ENCODE assay signal across 15 mouse cellular contexts in the genomic region with DNA sequence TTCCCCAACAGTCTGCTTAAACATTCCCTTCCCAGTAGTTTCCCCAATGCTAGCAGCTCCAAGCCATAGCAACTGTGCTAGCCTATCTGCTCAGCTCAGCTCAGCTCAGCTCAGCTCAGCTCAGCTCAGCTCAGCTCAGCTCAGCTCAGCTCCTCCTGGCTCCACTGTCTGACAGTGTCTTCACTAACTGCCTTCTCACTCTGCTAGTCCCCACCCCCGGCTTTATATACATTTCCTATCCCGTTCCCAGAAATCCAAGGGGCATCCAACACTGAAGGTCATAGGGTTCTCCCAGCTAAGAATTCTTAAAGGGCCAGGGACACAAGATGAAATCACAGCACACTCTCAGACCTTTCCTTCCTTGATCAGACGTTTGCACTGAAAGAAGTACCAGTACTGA. TPM values are rescaled to one million over a fixed set of nuclear protein-coding genes. Genes with fewer than 3 reads are reported as not detected.
DNase-seq lines count a peak whose midpoint lies in the region; ATAC-seq and TF ChIP-seq lines count a peak whose summit lies in the region.
"Had no signal": no experiment of that assay in that cellular context is flagged by ENCODE, and none has a peak within 500 bp of the region (broad histone marks: within the 10 kb centered on the region; RNA-seq: fewer than 3 reads in every experiment).

No protein-coding gene starts in this region.

- ATAC-seq in frontal cortex, adult (ENCODE audit: low TSS enrichment): 0 out of 2 replicates have a peak, but pooled peaks have one; percentile 13
- ATAC-seq in heart, embryonic 15.5 days (replicated peaks; ENCODE audit: insufficient number of reproducible peaks, insufficient read depth, low FRiP score, low read depth): no peak
- ATAC-seq in liver, postnatal 0 days: no peak
- ATAC-seq: hindbrain, embryonic 16.5 days; Patski had no signal

- peak overlapping the region; percentile 31; the same call in 1 of the 2 replicates for H3K4me2 ChIP-seq in heart, embryonic 15.5 days
- no peak overlapping the region for H3K4me2 ChIP-seq in liver, postnatal 0 days (ENCODE audit: low read depth, low read length)

- H3K4me3 ChIP-seq in layer of hippocampus, adult 2 months: peak overlapping the region; percentile 88
- peak overlapping the region; percentile 9; the same call in 1 of the 2 replicates for H3K4me3 ChIP-seq in heart, embryonic 15.5 days
- H3K4me3 ChIP-seq in liver, postnatal 0 days (ENCODE audit: low read depth, low read length): no peak overlapping the region

- H3K27ac ChIP-seq in layer of hippocampus, adult 2 months: peak overlapping the region; percentile 96
- no peak overlapping the region for H3K27ac ChIP-seq in heart, embryonic 15.5 days
- H3K27ac ChIP-seq in liver, postnatal 0 days (ENCODE audit: low read depth): peak overlapping the region; percentile 22; the same call in 1 of the 2 replicates
- H3K27ac ChIP-seq: liver, embryonic 14.5 days had no signal

- H3K4me1 ChIP-seq in heart, embryonic 15.5 days (replicated peaks): peaks cover 30% of the 10 kb centered on the region
- H3K4me1 ChIP-seq in liver, postnatal 0 days (ENCODE audit: insufficient read depth): peaks cover 19% of the 10 kb centered on the region

- no peak for TF ChIP-seq CTCF in layer of hippocampus, adult 2 months (conservative IDR thresholded peaks at IDR 0.05)
- no peak for TF ChIP-seq CTCF in liver, postnatal 0 days (IDR thresholded peaks at IDR 0.05; ENCODE audit: low read depth)

- no peak overlapping the region for H3K9ac ChIP-seq in heart, embryonic 15.5 days
- 0 out of 2 replicates have a peak overlapping the region, but pooled peaks have one; percentile 11 for H3K9ac ChIP-seq in liver, postnatal 0 days (replicated peaks)
- H3K9ac ChIP-seq: liver, embryonic 14.5 days had no signal

- H3K27me3 ChIP-seq in heart, embryonic 15.5 days: no peaks in the 10 kb centered on the region
- no peaks in the 10 kb centered on the region for H3K27me3 ChIP-seq in liver, postnatal 0 days (ENCODE audit: insufficient read depth, low read length)
- H3K27me3 ChIP-seq: Patski had no signal

- no peak for TF ChIP-seq EP300 in liver, postnatal 0 days (IDR thresholded peaks at IDR 0.05; ENCODE audit: low read depth)

- H3K9me3 ChIP-seq in heart, embryonic 15.5 days (replicated peaks): no peaks in the 10 kb centered on the region
- H3K9me3 ChIP-seq in liver, postnatal 0 days (ENCODE audit: low read length): no peaks in the 10 kb centered on the region

- WGBS in heart, embryonic 15.5 days: 50% methylated on average over 3 of the region's 3 CpGs
- WGBS in liver, postnatal 0 days (ENCODE audit: insufficient replicate concordance): 59% methylated on average over 3 of the region's 3 CpGs

- DNase-seq in frontal cortex, postnatal 10 days (ENCODE audit: low spot score in 2 of 2): no peak
- DNase-seq in layer of hippocampus, adult 2 months (ENCODE audit: low spot score in 2 of 2): peak; percentile 15 to 25
- DNase-seq in layer of hippocampus, adult 11-12 months (ENCODE audit: low spot score): no peak
- DNase-seq in liver, postnatal 0 days: no peak
- DNase-seq in retina, postnatal 1 day: no peak
- DNase-seq in frontal cortex, postnatal 36 days (ENCODE audit: low spot score in 2 of 2): no peak
- DNase-seq: cerebellum, postnatal 36 days; gastrocnemius, postnatal 10 days; spleen, adult 18-20 months; thymus, adult 18-20 months had no signal

- peaks cover 24% of the 10 kb centered on the region for H3K36me3 ChIP-seq in heart, embryonic 15.5 days
- H3K36me3 ChIP-seq in liver, postnatal 0 days (replicated peaks; ENCODE audit: insufficient read depth, low read length): peaks cover 36% of the 10 kb centered on the region

RNA-seq across cellular contexts. Expression of a gene that starts 2.2 kb away (rescaled TPM):
- 10 to 100 TPM; 21.8 to 24.9 TPM for total RNA-seq in layer of hippocampus, adult 2 months (2021)
- polyA plus RNA-seq in heart, embryonic 15.5 days (2015; fragmentation: Nextera tagmentation; extraction: Ambion mirVana): 11.9 and 15.8 TPM in 2 replicates
- polyA plus RNA-seq in liver, postnatal 0 days (2015; fragmentation: Nextera tagmentation; extraction: Ambion mirVana): 4.4 and 5.5 TPM in 2 replicates

RNA-seq across cellular contexts. Expression of a gene that starts 2.3 kb away (rescaled TPM):
- total RNA-seq in layer of hippocampus, adult 2 months (2021): 10 to 100 TPM; 24.8 to 24.9 TPM
- 20.9 and 28.2 TPM in 2 replicates for polyA plus RNA-seq in heart, embryonic 15.5 days (2015; fragmentation: Nextera tagmentation; extraction: Ambion mirVana)
- polyA plus RNA-seq in liver, postnatal 0 days (2015; fragmentation: Nextera tagmentation; extraction: Ambion mirVana): 18.1 and 19.3 TPM in 2 replicates

RNA-seq across cellular contexts. Expression of a gene that starts 24.5 kb away (rescaled TPM):
- total RNA-seq in layer of hippocampus, adult 2 months (2021): 10 to 100 TPM; 67.4 to 73.4 TPM
- 113 and 116 TPM in 2 replicates for polyA plus RNA-seq in heart, embryonic 15.5 days (2015; fragmentation: Nextera tagmentation; extraction: Ambion mirVana)
- 94.8 and 97.2 TPM in 2 replicates for polyA plus RNA-seq in liver, postnatal 0 days (2015; fragmentation: Nextera tagmentation; extraction: Ambion mirVana)

RNA-seq across cellular contexts. Expression of a gene that starts 24.7 kb away (rescaled TPM):
- 10 to 100 TPM; 95.2 to 97.8 TPM for total RNA-seq in layer of hippocampus, adult 2 months (2021)
- polyA plus RNA-seq in heart, embryonic 15.5 days (2015; fragmentation: Nextera tagmentation; extraction: Ambion mirVana): 52.1 and 65.4 TPM in 2 replicates
- 32.5 and 34.0 TPM in 2 replicates for polyA plus RNA-seq in liver, postnatal 0 days (2015; fragmentation: Nextera tagmentation; extraction: Ambion mirVana)

RNA-seq across cellular contexts. Expression of a gene that starts 27.2 kb away (rescaled TPM):
- total RNA-seq in layer of hippocampus, adult 2 months (2021): 100 to 1,000 TPM; 238 to 257 TPM
- polyA plus RNA-seq in heart, embryonic 15.5 days (2015; fragmentation: Nextera tagmentation; extraction: Ambion mirVana): 1,147 and 1,514 TPM in 2 replicates
- 411 and 425 TPM in 2 replicates for polyA plus RNA-seq in liver, postnatal 0 days (2015; fragmentation: Nextera tagmentation; extraction: Ambion mirVana)

Comparison
In these comparisons a context has a peak if more than half of its experiments do, and no peak if none do; other contexts are left out.
1. DNase-seq: peak in layer of hippocampus, adult 2 months (2 of 2); none in frontal cortex, postnatal 10 days (0 of 2), layer of hippocampus, adult 11-12 months (single experiment), liver, postnatal 0 days (single experiment), retina, postnatal 1 day (single experiment) and frontal cortex, postnatal 36 days (0 of 2).